Mouse (Mus musculus) heart, postnatal 0 days (tissue): Measurements from ENCODE around the gene Ddrgk1. TPM values are rescaled to one million over a fixed set of nuclear protein-coding genes. Genes with fewer than 3 reads are reported as not detected.

Experiments used
- ATAC-seq: fragments of 200-750 bp; cut with Nextera tagmentation; 2 replicates; pipeline ENCODE4 v1.8.0; 2017; ENCODE audit warnings: low read depth, moderate number of reproducible peaks, moderate library complexity; ENCODE audit not compliant: insufficient read depth
- DNase-seq: peaks from one replicate; pipeline ENCODE4 v3.0.0-alpha.2; 2016; ENCODE audit warnings: low spot score
- H3K27ac ChIP-seq: fragments of 300-500 bp; sonication (generic); 2 replicates; pipeline ENCODE4 v1.5.1; 2014; ENCODE audit warnings: low read depth, mild to moderate bottlenecking
- H3K27me3 ChIP-seq: fragments of 300-500 bp; sonication (generic); 2 replicates; pipeline ENCODE4 v1.6.1; 2014; ENCODE audit warnings: low read length, mixed read lengths; ENCODE audit not compliant: control insufficient read depth, insufficient read depth
- H3K36me3 ChIP-seq: fragments of 300-500 bp; sonication (generic); replicated peaks from 2 replicates; pipeline ENCODE4 v1.6.1; 2014; ENCODE audit warnings: low read length, mixed read lengths; ENCODE audit not compliant: control insufficient read depth, insufficient read depth
- H3K4me1 ChIP-seq: fragments of 300-500 bp; sonication (generic); 2 replicates; pipeline ENCODE4 v1.6.1; 2014; ENCODE audit warnings: antibody characterized with exemption; ENCODE audit not compliant: control insufficient read depth, insufficient read depth
- H3K4me2 ChIP-seq: fragments of 300-500 bp; sonication (generic); 2 replicates; pipeline ENCODE4 v1.6.1; 2014; ENCODE audit warnings: low read depth, mild to moderate bottlenecking, low read length, moderate library complexity
- H3K4me3 ChIP-seq: fragments of 300-500 bp; sonication (generic); 2 replicates; pipeline ENCODE4 v1.5.1; 2014; ENCODE audit warnings: low read depth, low read length
- H3K9ac ChIP-seq: fragments of 300-500 bp; sonication (generic); replicated peaks from 2 replicates; pipeline ENCODE4 v1.6.1; 2014; ENCODE audit warnings: low read depth, low read length, mixed read lengths
- H3K9me3 ChIP-seq: fragments of 300-500 bp; sonication (generic); replicated peaks from 2 replicates; pipeline ENCODE4 v1.6.1; 2016; ENCODE audit warnings: low read length; ENCODE audit not compliant: control insufficient read depth
- CTCF ChIP-seq: IDR thresholded peaks from 2 replicates; pipeline ENCODE4 v1.5.1; 2016; ENCODE audit warnings: antibody characterized with exemption, control low read depth, low read depth
- EP300 ChIP-seq: IDR thresholded peaks from 2 replicates; pipeline ENCODE4 v1.6.1; 2016; ENCODE audit warnings: antibody characterized with exemption, low read depth
- WGBS: fragments of 180-500 bp; shearing (Covaris S2); extraction: QIAGEN DNeasy Blood & Tissue Kit; methylation state at CpG from one replicate; pipeline ENCODE4 v1.1.7; 2014; 5-methylcytosine and 5-hydroxymethylcytosine counted together
- polyA plus RNA-seq: library from polyadenylated mRNA; unstranded; fragments of >200 nt; fragmentation: Nextera tagmentation; extraction: Ambion mirVana; gene quantifications from 2 replicates; pipeline ENCODE4 v1.2.1, GENCODE M21; 2015
- total RNA-seq: library from RNA; depleted of rRNA; stranded (reverse); fragments of >200 nt; gene quantifications from 2 replicates; pipeline ENCODE4 v1.2.3, GENCODE M21; 2014; ENCODE audit warnings: low replicate concordance

The Ddrgk1 gene
- total and polyA plus RNA-seq, 2 experiments from 2014 or later = 29.4 to 63.7 TPM

DNA sequence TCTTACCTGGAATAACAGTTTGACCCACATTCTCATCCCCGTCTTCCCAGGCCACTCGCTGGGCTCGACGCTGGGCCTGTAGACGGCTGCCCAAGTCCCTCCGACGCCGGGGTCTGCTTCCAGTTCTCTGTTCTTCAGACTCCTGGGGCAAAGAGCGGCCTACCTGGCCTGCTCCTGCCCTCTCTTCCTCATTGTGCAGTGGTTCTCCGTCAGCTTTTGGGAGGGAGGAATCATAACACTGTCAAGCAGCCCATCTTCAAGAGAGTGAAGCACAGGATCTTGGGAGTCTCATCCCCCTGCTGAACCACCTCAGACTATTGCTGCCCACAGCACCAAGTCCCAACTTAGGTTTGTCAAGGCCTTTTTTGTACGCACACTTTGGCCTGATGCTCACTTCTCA, 1.1 kb downstream of the Ddrgk1 start:
- H3K9me3 ChIP-seq = no peaks in the 10 kb centered on the region
- peak overlapping the region; percentile 54 for H3K4me2 ChIP-seq
- peaks cover 37% of the 10 kb centered on the region for H3K36me3 ChIP-seq
- TF ChIP-seq EP300 (no peak), CTCF (no peak)
- H3K27ac ChIP-seq = no peak overlapping the region
- H3K4me1 ChIP-seq = peaks cover 12% of the 10 kb centered on the region
- 0 out of 2 replicates have a peak overlapping the region, but pooled peaks have one; percentile 78 for H3K9ac ChIP-seq
- WGBS = 92% methylated on average over 11 of the region's 11 CpGs
- H3K4me3 ChIP-seq = 0 out of 2 replicates have a peak overlapping the region, but pooled peaks have one; percentile 63
- no peaks in the 10 kb centered on the region for H3K27me3 ChIP-seq
- DNase-seq (no peak), ATAC-seq (no peak)

- WGBS = 95% methylated on average over 10 of the region's 10 CpGs
- Histone ChIP-seq H3K4me3 (no peak overlapping the region), H3K36me3 (peaks cover 83% of the 10 kb centered on the region), H3K27me3 (no peaks in the 10 kb centered on the region), H3K4me1 (peaks cover 3% of the 10 kb centered on the region), H3K4me2 (no peak overlapping the region), H3K9ac (no peak overlapping the region), H3K27ac (no peak overlapping the region), H3K9me3 (no peaks in the 10 kb centered on the region)
- DNase-seq (no peak), ATAC-seq (no peak)
- no peak for TF ChIP-seq EP300
- no peak for TF ChIP-seq CTCF
Measured at GRCm38 (mm10) chr2:130658530-130658929, 5.9 kb downstream of the Ddrgk1 start.

DNA sequence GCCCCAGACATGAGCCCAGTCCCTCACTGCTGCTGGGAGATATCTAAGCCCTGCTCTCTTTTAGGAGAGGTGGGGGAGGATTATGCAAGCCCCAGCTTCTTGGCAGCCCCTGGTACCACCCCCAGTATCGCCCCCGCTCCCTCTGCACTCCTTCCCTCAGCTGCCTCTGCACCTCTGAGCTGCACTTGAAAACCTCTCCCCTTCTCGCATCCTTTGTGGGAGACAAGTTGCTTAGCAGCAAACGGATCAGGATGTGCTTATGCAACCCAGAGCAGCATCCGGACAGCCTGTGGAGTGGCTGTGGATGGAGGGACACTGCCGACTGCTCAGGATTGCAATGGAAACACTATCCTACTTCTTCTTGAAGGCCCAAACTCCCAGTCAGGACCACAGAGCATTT, 6.9 kb downstream of the Ddrgk1 start:
- DNase-seq = no peak
- 88% methylated on average over 6 of the region's 6 CpGs for WGBS
- Histone ChIP-seq H3K4me1 (no peaks in the 10 kb centered on the region), H3K36me3 (peaks cover 90% of the 10 kb centered on the region), H3K4me2 (no peak overlapping the region), H3K4me3 (no peak overlapping the region), H3K27ac (no peak overlapping the region), H3K27me3 (no peaks in the 10 kb centered on the region), H3K9me3 (no peaks in the 10 kb centered on the region), H3K9ac (no peak overlapping the region)
- TF ChIP-seq CTCF = no peak
- TF ChIP-seq EP300 = no peak
- no peak for ATAC-seq

DNA sequence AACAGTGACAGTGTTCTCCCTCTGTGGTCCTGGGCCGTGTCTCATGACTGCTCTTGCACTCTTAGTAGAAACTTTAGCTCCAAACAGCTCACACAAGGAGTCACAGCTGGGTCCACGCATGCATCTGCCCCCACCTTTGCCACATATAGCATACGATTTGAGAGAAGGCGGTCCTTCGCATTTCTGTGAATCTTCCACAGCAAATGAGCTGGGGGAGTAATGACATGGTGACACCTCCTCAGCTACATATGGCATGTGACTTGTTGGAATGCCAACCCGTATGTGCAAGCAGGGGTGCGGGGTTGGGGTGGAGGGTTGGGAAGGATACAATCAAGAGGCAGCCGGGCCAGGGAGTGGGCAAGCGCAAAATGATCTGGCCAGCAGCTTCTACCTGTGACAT, 7.9 kb downstream of the Ddrgk1 start:
- TF ChIP-seq EP300 (no peak), CTCF (no peak)
- DNase-seq (no peak), ATAC-seq (no peak)
- H3K4me1 ChIP-seq = no peaks in the 10 kb centered on the region
- no peak overlapping the region for H3K4me3 ChIP-seq
- no peak overlapping the region for H3K9ac ChIP-seq
- H3K27me3 ChIP-seq = no peaks in the 10 kb centered on the region
- H3K27ac ChIP-seq = no peak overlapping the region
- WGBS = 89% methylated on average over 9 of the region's 9 CpGs
- H3K36me3 ChIP-seq = peaks cover 89% of the 10 kb centered on the region
- no peak overlapping the region for H3K4me2 ChIP-seq
- H3K9me3 ChIP-seq = no peaks in the 10 kb centered on the region

GRCm38 (mm10) chr2:130655660-130656339, 8.7 kb downstream of the Ddrgk1 start:
- no peak overlapping the region for H3K27ac ChIP-seq
- WGBS = 87% methylated on average over 6 of the region's 6 CpGs

DNA sequence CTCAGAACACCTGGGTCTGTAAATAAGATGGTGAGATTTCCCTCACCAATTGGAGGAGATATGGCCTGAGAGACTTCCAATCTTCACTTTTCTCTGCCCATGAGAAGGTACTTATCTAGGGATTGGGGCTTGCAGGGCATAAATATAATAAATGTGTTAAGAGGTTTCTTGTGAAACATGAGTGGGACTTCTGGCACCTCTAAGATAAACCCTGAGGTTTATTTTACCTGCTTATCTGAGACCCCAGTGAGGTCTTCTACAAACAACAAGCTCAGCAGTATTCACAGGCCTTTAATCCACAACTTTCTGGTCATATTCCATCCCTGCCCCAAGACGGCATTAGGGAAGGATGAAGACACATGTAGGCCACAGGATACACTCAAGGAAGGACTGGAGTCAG, 10.7 kb downstream of the Ddrgk1 start:
- no peak for TF ChIP-seq EP300
- TF ChIP-seq CTCF = no peak
- H3K27ac ChIP-seq = no peak overlapping the region
- H3K27me3 ChIP-seq = no peaks in the 10 kb centered on the region
- WGBS = 87% methylated on average over 1 of the region's 1 CpGs
- no peak overlapping the region for H3K4me3 ChIP-seq
- DNase-seq = no peak
- H3K4me1 ChIP-seq = no peaks in the 10 kb centered on the region
- H3K4me2 ChIP-seq = no peak overlapping the region
- peaks cover 62% of the 10 kb centered on the region for H3K36me3 ChIP-seq
- H3K9ac ChIP-seq = no peak overlapping the region
- H3K9me3 ChIP-seq = no peaks in the 10 kb centered on the region
- ATAC-seq = no peak

More at GRCm38 (mm10) chr2:130655660-130656339, 8.7 kb downstream of the Ddrgk1 start:
- TF ChIP-seq CTCF (no peak), EP300 (no peak)
- no peaks in the 10 kb centered on the region for H3K27me3 ChIP-seq
- DNase-seq (no peak), ATAC-seq (no peak)
- peaks cover 81% of the 10 kb centered on the region for H3K36me3 ChIP-seq
- no peak overlapping the region for H3K4me2 ChIP-seq
- no peaks in the 10 kb centered on the region for H3K4me1 ChIP-seq
- no peaks in the 10 kb centered on the region for H3K9me3 ChIP-seq
- H3K9ac ChIP-seq = no peak overlapping the region
- H3K4me3 ChIP-seq = no peak overlapping the region
